Mouse (Mus musculus) G1E (cell line): ENCODE results near the gene Snap23.

Experiments
- CTCF ChIP-seq: IDR thresholded peaks from 2 replicates; pipeline ENCODE4 v1.5.1; 2012; ENCODE audit warnings: low read depth, low read length, inconsistent platforms, mixed read lengths
- GATA1 ChIP-seq: IDR thresholded peaks from 2 replicates; pipeline ENCODE4 v1.6.1; 2012; ENCODE audit warnings: borderline replicate concordance, low read length, inconsistent platforms, mixed read lengths
- POLR2AphosphoS5 ChIP-seq: IDR thresholded peaks from 2 replicates; pipeline ENCODE4 v1.6.1; 2012; ENCODE audit warnings: low read depth, low read length, inconsistent platforms; ENCODE audit not compliant: insufficient replicate concordance
- TAL1 ChIP-seq: conservative IDR thresholded peaks from 2 replicates; pipeline ENCODE4 v1.6.1; 2012; ENCODE audit warnings: low read depth, low read length, inconsistent platforms, mixed read lengths

- TF ChIP-seq CTCF = no peak
- TF ChIP-seq GATA1 = no peak
- no peak for TF ChIP-seq POLR2AphosphoS5
- no peak for TF ChIP-seq TAL1
Observed at GRCm38 (mm10) chr2:120630246-120630645, 62.8 kb downstream of the Snap23 start.
